Mouse (Mus musculus): ENCODE measurements around the gene Nudt7.
A peak's percentile ranks its signal among the peaks of the same experiment; 100 is the strongest.

Gene Nudt7

DNA sequence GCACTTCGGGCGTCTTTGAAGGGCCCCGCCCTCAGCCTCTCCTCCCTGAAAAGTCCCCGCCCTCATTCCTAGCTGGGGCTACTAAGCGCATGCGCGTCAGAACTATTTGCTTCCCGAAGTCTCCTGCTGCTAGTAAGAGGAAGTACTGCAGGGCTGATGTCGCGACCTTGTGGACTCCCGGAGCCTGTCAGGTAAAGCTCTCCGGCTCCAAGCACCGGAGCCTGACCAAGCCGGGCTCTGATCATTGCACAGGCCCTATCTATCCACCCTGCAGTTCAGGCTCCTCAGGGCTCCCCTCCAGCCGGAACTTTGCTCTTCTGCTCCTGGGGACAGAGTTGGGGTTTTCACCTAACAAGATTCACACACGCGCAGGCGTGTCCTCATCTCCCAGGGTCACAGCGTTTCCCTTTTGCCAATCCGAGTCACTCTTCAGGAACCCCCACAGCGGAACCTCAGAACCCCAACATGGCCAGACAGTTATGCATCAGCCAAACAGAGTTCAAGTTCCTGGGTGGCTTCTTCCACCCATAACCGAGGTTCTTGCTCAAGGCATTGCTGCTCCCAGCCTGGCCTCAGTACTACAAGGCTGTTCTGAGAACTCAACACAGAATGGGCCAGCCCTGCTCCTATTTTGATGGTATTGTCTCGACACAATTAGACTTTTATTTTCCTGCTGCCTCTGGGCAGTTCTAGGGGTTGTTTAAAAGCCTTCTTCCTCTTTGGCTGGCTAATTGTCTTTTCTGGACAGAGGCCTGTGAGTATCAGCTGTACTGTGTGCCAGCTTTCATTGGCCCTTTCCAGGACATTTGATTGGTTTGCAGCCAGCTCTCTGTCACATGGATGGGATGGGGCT, at the start of gene Nudt7:
Gene Nudt7 (plus strand): TSS at position 48 of the 853 bp plus-strand sequence.
- peak; percentile 80 for DNase-seq (ENCODE audit: low spot score)

DNA sequence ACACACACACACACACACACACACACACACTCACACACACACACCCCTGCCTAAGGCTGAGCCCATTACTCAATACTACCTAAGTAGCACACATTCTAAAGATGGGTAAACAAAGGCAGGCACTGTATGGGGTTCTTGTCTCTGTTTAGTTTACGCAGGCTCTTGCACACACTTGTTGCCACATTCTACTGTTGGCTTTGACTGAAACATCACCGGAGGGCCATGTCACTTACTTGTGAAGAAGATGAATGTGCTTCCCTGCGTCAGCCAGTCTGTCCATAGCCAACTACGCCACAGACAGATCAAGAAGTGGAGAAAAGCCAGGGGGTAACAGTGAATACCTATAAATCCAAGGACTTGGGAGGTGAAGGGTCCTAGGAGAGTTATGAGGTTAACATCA, 45.4 kb upstream of the Nudt7 start:
- no peak for DNase-seq (ENCODE audit: low spot score)

DNA sequence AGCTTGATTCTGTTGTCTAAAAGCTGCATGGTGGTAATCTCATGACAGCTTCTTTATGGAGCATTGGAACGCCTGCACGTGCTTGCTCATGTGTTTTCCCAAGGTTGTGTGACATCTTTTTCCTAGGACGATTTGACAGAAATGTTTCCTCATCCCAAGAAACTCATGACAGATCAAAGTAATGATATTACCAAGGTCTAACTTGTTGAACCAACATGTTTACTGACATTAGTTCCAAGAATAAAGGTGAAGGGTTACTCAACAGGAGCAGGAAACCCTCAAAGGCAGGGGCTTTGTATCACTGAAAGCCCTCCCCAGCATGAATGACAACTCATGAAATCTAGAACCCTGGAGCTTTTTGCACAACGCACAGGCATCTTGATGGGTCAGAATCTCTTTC, 42.6 kb upstream of the Nudt7 start:
- DNase-seq (ENCODE audit: low spot score) = no peak

DNA sequence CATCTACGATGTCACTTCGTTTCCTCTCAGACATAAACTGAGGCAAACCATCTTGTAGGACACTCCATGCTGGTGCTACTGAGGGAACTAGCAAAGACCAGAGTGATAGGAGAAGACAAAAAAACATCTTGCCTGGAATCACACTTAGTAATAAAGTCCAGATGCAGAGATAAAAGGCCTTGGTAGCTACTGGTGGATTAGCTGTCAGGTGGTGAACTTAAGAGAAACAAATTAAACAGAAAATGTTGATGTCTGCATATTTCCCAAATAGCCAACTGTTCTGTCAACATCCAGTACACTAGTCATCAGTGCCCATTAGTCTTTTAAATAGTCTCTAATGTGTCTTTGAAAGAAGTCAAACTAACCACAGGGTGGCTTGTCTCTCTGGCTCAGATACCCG, 40.0 kb upstream of the Nudt7 start:
- DNase-seq (ENCODE audit: low spot score) = no peak

DNA sequence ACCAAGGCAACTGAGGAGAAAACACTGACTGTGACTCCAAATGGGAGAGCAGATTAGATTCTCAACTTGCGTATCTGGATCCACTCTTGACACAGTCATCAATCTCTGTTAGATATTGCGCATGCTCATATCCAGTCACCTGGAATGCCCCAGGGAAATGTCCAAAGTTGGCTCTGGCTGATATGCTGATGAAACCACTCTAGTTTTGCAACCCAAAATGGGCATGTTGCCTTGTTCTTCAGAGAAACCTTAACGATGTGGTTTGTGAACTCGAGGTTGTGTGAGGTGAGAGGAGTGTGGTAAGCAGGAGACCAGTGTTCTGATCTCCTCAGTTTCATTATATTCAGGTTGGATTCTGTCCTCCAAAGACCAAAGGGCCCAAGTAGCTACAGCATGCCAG, 38.8 kb upstream of the Nudt7 start:
- DNase-seq (ENCODE audit: low spot score) = no peak

DNA sequence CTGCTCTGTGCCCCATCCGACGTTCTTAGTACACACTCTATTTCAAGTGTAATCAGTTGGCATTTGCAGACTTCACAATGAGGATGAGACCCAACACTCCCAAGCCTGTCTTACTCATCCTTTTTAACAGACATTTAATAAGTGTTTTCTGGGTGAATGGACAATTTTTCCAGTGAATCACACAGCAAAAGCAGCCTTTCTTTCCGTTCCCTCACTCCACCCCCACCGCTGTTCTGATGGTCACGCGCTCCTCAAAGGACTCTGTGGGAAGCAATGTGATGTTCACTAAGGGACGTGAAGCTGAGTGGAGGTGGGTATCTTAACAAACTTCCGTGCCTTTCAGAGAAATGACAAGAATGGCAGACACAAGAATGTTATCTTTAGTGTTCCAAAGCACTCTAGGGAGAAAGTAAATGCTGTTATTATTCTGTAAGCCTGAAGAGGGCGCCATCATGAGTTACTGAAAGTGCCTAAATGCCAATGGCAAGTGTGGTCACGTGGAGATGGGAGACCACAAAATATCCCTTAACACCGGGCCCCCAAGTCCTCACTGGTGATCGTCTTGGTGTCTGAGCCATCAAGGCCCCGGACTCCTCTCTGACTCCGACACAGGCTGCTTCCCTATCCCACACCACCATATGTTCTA, 32.7 kb upstream of the Nudt7 start:
- DNase-seq (ENCODE audit: low spot score) = no peak

DNA sequence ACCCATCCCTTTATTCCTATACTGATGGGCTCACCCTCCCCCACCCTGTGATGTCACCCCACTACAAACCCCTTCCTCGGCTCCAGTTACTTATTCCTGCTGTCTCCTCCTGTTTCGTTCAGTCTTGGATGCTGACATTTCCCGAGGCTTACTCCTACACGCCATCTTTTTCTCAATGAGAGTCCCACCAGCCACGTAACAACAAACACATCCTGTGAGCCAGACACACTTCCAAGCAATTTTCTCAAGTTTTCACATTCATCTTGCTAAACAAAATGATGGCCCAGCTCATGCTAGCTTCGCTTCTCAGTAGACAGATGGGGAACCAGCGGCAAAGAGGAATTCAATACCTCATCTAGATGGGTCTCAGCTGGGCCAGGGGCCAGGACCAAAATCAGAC, 30.0 kb upstream of the Nudt7 start:
- no peak for DNase-seq (ENCODE audit: low spot score)

DNA sequence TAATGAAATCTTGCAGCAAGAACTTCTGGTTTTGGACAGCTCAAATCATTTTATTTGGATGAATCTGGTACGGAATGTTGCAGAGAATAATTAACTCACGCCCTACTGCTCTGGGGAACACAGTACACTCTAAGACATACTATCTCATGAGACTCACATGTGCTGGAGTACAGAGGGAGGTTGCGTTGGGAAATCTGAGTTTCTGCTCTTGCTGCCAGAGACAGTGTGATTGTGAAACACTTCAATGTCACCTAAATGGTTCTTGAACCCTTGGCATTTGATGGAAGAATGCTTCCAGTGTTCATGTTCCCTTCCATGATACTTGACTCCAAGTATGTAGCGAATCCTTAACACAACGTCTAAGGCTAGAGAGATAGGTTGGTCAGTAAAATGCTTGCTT, 27.4 kb upstream of the Nudt7 start:
- no peak for DNase-seq (ENCODE audit: low spot score)

DNA sequence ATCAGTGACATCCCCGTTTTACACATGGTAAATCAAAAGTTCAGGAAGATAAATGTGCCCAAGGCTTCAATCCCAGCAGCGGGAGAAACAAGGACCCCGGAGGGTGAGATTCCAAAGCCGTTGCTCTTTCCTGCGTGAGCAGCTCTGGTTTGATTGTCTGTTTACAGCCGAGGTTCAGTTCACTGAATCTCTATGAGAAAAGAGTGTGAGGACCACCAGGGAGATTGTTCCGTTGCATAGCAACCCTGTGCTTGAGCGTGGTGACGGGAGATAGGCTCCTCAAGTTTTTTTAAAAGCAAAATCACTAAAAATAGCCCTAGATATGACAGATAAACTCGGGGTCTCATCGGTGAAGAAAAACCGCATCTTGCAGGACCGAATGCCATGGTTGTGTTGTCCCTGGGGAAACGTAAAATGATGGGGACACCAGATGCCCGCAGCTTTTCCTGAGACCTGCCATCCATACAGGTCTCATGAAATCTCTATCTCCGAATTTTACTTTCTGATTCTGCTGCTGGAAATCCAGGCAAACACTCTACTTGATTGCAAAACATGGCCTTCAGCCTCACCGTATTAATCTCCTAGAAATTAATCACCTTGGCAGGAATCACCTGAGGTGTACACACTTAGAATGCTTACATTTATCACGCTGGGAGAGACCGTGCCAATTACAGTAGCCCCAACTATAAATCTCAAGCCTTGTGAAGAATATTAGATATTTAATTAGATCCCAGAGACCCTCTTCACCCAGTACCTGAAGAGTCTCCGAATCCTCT, 23.8 kb upstream of the Nudt7 start:
- DNase-seq (ENCODE audit: low spot score) = no peak

DNA sequence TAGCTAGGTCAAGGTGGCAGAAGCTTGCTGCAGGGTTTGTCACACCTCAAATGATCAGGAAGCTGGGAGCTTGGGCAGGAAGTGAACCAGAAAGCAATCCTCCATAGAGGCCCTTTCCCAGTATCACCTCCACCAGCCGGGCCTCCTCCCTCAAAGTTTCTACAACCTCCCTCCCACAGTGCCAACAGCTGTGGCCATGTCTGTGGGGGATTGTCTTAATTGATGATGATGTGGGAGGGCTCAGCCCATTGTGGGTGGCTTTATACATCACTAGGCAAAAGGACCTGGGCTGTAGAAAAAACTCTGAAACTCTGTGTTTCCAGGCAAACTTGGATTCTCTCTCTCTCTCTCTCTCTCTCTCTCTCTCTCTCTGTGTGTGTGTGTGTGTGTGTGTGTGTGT, 18.3 kb upstream of the Nudt7 start:
- DNase-seq (ENCODE audit: low spot score) = no peak

DNA sequence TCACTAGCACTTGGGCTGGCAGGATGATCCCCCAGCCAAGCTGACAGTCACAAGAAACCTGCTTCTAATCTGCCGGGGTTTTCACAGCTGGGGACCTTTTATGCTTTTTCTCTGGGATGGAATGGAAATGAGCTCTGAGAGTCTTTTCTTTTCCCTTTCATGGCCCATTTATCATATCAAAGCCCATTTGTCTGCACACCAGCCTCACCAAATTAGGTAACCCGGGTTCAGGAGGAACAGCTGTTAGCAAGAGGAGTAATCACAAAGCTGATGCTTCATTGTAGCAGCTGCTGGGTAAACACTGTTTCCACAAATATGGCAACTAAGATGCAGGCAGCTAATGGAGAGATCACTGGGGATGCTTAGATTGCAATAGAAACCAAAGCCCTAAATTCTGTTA, 17.3 kb upstream of the Nudt7 start:
- no peak for DNase-seq (ENCODE audit: low spot score)

DNA sequence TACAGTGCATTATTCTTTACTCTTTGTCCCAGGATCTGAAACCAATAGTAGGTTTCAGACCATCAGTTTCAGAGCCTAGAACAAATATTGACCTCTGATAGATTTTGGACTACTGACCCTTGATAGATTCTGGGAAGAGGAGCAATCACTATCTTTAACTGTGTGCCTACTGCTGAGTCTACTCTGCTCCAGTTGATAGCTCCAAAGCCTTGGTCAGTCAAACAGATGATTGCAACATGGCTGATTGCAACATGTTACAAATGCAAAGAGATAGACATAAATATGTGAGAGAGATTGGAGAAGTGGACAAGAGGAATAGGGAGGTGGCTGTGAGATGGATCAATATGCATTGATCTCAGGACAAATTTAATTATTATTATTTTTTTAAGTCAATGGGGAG, 15.9 kb upstream of the Nudt7 start:
- DNase-seq (ENCODE audit: low spot score) = no peak

DNA sequence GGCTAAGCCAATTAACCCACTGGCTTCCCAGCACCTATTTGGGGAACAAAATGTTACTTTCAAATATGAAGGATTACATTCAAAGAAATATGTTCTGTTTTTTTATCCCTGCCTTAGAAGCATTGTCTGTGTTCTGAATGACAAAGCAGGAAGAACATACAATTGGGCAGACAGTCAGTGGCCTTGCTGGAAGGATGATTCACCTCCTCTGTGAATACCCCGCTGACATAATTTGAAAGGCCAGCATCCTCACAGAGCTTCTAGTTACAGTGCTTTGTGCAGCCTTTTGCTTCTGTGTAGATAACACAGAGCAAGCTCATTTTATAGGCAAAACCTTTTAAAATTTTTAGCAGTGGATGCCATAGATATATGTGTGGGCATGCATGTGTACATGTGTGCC, 11.6 kb upstream of the Nudt7 start:
- DNase-seq (ENCODE audit: low spot score) = no peak

DNA sequence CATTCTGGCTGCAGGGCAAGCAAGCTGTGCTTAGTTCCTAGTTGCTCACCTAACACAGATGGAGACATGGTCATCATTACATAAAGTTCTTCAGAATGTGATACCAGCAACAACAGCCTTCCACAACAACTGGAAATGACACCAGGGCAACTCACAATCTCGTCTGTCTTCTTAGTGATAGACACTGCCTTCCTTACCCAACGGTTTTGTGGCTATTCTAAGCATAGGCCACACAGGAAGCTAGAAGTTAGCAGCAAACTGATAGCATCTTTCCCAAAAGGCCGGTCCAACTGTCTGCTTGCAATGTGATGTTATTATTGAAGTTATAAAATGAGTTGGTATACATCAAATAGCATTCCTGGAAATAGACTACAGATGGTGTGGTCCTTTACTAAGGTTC, 9.7 kb upstream of the Nudt7 start:
- no peak for DNase-seq (ENCODE audit: low spot score)

DNA sequence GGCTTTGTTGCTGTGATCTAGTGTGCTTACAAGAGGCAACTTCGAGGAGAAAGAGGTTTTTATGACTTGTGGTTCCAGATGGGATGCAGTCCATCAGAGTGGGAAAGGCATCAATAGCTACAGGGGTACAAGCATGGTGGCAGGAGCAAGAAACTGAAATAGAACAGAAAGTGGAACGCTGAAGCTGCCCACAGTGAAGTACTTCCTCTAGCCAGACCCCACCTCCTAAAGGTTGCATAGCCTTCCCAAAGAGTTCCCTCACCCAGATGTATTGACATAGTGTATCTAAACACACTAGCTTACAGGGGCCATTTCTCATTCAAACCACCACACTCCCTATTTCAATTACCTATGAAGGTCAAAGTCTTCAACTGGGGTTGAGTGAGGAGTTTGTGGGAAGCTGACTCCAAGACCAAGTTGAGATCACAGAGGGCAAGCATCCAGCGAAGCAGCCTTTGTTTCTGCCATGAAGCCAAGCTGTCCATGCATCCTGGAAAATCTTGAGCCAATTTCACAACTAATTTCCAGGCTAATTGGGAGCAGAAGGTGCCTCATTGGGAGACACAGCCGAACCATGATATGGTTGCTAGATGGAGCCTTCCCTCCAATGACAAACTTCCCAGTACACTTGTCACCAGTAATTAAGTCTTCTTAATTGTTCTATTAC, 9.1 kb upstream of the Nudt7 start:
- no peak for DNase-seq (ENCODE audit: low spot score)

DNA sequence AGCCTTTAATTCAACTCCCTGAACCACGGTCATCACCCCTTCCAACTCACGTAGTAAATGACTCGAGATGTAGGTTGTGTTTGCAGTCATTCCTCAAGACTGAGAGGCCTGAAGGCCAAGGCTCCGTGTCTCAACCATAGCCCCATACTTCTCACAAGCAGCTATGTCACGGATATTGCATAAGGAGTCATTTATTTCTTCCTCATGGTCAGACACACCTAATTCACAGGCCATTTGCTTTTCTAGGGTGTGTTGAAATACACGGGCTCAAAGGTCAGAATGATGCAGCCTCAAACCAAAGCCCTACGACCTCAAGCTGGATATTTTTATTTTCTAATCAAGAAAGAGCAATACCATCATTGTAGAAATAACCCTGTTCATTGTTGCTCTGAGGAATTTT, 2.5 kb upstream of the Nudt7 start:
- DNase-seq (ENCODE audit: low spot score) = no peak

DNA sequence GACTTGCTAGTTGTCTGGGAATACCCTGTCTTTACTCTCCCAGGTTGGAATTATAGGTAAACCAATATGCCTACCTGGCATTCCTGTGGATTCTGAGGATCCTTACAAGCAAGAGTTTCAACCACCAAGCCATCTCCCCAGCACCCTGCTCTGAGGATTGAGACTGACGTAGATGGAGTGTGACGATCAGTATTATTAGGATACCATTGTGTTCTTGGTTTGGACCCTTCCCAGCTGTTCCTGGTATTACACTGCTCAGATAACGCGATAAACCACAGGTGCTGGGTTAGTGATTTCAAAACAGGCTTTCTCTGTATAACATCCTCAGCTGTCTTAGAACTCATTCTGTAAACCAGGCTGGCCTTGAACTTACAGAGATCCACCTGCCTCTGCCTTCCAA, 1.9 kb upstream of the Nudt7 start:
- DNase-seq (ENCODE audit: low spot score) = no peak

DNA sequence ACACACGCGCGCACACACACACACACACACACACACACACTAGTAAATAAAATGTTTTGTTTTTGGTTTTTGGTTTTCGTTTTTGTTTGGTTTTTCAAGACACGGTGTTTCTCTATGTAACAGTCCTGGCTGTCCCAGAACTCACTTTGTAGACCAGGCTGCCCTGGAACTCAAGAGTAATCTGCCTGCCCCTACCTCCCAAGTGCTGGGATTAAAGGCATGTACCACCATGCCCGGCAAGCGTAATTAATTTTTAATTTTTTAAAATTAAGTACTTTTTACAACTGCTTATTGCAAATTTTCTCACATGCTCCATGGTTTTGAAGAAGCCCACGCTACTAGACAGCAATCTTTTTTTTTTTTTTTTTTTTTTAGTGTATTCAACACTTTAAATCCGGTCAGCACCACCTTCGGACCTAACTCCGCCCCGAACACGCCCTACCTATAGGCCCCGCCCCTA, 277 bp upstream of the Nudt7 start:
- DNase-seq (ENCODE audit: low spot score) = no peak

DNA sequence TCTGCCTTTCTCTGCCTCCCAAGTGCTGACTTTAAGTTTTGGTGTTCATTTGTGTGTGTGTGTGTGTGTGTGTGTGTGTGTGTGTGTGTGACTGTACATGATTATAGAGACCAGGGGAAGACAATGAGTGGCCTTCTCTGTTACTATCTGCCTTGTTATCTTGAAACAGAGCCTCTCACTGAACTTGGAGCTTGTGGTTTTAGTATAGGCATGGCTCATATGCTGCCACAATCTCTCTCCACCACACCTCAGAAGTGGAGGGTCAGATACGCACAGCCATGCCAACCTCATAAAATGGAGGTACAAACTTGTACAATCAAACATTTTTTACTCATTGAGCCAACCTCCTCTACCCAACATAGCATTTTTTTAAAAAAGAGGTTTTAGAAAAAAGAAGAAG, 3.4 kb downstream of the Nudt7 start:
- no peak for DNase-seq (ENCODE audit: low spot score)

DNA sequence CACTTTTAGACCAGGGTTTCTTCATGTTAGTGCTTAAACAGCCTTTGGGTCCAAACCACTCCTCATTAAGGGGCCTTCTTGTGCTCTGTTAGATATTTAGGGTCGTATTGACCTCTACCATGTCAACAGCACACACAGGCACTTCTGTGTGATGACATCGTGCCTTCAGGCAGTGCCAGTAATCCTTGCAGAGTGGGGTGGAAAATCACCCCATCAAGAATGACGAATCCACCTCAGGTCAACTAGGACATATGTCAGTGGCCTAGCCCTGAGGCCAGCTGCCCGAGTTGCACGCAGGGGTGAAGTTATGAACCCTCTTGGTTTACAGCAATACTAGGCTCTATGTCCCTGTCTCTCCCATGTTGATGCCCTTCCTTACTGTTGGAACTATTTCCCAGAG, 3.8 kb downstream of the Nudt7 start:
- DNase-seq (ENCODE audit: low spot score) = no peak

DNA sequence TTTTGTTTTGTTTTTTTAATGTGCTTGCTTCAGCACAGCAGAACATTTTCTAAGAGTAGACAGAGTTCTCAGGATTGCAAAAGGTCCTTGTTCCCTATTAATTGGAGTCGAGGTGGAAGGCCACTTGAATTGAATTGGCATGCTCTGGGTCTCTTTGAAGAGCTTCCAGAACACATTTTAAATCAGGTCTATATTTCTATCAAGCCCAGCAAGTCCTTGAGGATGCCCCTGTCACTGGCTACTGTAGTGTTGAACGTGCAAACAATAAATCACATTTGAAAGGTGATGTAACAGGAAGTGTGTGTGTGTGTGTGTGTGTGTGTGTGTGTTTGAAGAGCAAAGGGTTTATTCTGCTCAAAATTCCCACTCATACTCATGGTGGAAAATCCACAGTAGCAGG, 7.1 kb downstream of the Nudt7 start:
- no peak for DNase-seq (ENCODE audit: low spot score)

DNA sequence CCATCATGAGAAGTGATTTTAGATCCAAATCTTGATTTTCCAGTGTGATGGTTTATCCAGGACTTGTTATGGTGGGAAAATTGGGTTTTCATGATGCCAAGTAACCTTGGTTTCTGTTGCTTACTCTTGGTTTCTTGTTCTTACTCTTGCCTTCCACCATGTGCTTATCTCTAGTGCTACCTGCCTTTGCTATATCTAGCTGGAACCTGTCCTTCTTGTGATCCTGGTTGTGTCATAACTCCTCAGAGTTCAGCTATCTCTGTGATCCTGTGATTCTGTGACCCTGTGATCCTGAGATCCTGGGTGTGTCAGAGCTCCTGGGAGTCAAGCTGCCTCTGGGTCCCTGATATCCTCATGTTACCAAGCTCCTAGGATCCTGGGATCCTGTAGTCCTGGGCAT, 8.8 kb downstream of the Nudt7 start:
- DNase-seq (ENCODE audit: low spot score) = no peak

Data from urinary bladder, postnatal 25 days (tissue).